In the genomic region with DNA sequence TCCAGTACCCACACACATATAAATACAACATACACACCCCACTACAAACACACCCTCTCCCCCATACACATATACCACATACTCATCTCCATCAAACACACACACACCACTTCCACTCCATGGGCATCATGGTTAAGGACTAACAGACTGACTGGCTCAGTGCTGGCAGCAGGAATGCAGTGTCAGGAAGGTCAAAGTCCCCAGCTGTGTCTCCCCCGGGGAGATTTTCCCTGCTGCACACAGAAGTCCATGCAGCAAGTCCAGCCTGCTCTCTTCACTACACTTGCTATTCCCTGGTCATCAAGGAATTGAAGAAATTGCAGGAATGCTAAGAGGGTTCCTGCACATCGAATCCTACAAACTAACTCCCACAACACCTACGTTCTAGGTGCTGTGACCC, we compare ENCODE assay signal across 29 mouse cellular contexts.
DNase-seq lines count a peak whose midpoint lies in the region; ATAC-seq lines count a peak whose summit lies in the region.
"Had no signal": no experiment of that assay in that cellular context is flagged by ENCODE, and none has a peak within 500 bp of the region (broad histone marks: within the 10 kb centered on the region; RNA-seq: fewer than 3 reads in every experiment).

No protein-coding gene starts in this region.

- ATAC-seq in liver, embryonic 16.5 days (ENCODE audit: low read depth) = 0 out of 2 replicates have a peak, but pooled peaks have one; percentile 19
- 0 out of 2 replicates have a peak, but pooled peaks have one; percentile 29 for ATAC-seq in kidney, embryonic 15.5 days (replicated peaks; ENCODE audit: low FRiP score)
- ATAC-seq: forebrain, embryonic 13.5 days; inflammation-experienced regulatory T-cells, adult 6 months; liver, postnatal 0 days; midbrain, embryonic 13.5 days had no signal

- H3K4me3 ChIP-seq in liver, embryonic 16.5 days (ENCODE audit: low read depth, low read length) = no peak overlapping the region
- no peak overlapping the region for H3K4me3 ChIP-seq in kidney, embryonic 15.5 days (replicated peaks)
- H3K4me3 ChIP-seq: embryonic facial prominence, embryonic 10.5 days; embryonic facial prominence, embryonic 15.5 days; forebrain, embryonic 13.5 days; heart, embryonic 13.5 days; hindbrain, embryonic 10.5 days; hindbrain, embryonic 15.5 days; limb, embryonic 10.5 days; limb, embryonic 15.5 days; midbrain, embryonic 13.5 days had no signal

- no peaks in the 10 kb centered on the region for H3K27me3 ChIP-seq in liver, embryonic 16.5 days (ENCODE audit: control insufficient read depth, insufficient read depth, low read depth, low read length)
- H3K27me3 ChIP-seq in kidney, embryonic 15.5 days = no peaks in the 10 kb centered on the region
- H3K27me3 ChIP-seq: embryonic facial prominence, embryonic 15.5 days; forebrain, embryonic 13.5 days; heart, embryonic 13.5 days; hindbrain, embryonic 15.5 days; limb, embryonic 15.5 days; midbrain, embryonic 13.5 days had no signal

- H3K4me2 ChIP-seq in liver, embryonic 16.5 days (ENCODE audit: low read depth, low read length) = no peak overlapping the region
- H3K4me2 ChIP-seq in kidney, embryonic 15.5 days = no peak overlapping the region
- H3K4me2 ChIP-seq: embryonic facial prominence, embryonic 15.5 days; forebrain, embryonic 13.5 days; heart, embryonic 13.5 days; hindbrain, embryonic 15.5 days; limb, embryonic 15.5 days; midbrain, embryonic 13.5 days had no signal

- no peak overlapping the region for H3K27ac ChIP-seq in liver, embryonic 16.5 days (ENCODE audit: low read length)
- no peak overlapping the region for H3K27ac ChIP-seq in kidney, embryonic 15.5 days
- H3K27ac ChIP-seq: embryonic facial prominence, embryonic 10.5 days; embryonic facial prominence, embryonic 15.5 days; forebrain, embryonic 13.5 days; heart, embryonic 13.5 days; hindbrain, embryonic 10.5 days; hindbrain, embryonic 15.5 days; limb, embryonic 10.5 days; limb, embryonic 15.5 days; midbrain, embryonic 13.5 days had no signal

- DNase-seq in liver = no peak
- DNase-seq in kidney, postnatal 25 days = peak; percentile 48 to 74
- DNase-seq in right cerebral cortex, postnatal 14 days = no peak
- DNase-seq in embryo, embryonic 9.5 days (ENCODE audit: extremely low spot score) = no peak
- DNase-seq in thymus, postnatal 25 days = no peak
- DNase-seq: adrenal gland, postnatal 25 days; B cell, adult 2 months; cerebellum, adult 18-20 months; cerebellum, postnatal 10 days; gastrocnemius, postnatal 25 days; heart, adult 18-20 months; heart, postnatal 10 days; liver, postnatal 0 days; lung, postnatal 36 days; retina, postnatal 1 day; spleen, adult 18-20 months; thymus, postnatal 14 days had no signal

- 55% methylated on average over 3 of the region's 3 CpGs for WGBS in liver, embryonic 16.5 days (ENCODE audit: insufficient replicate concordance)
- WGBS in kidney, embryonic 15.5 days = 53% methylated on average over 3 of the region's 3 CpGs

- H3K4me1 ChIP-seq in liver, embryonic 16.5 days (ENCODE audit: control insufficient read depth, low read depth, low read length) = peaks cover 3% of the 10 kb centered on the region
- no peaks in the 10 kb centered on the region for H3K4me1 ChIP-seq in kidney, embryonic 15.5 days
- H3K4me1 ChIP-seq: embryonic facial prominence, embryonic 15.5 days; heart, embryonic 13.5 days; hindbrain, embryonic 15.5 days; limb, embryonic 15.5 days; midbrain, embryonic 13.5 days had no signal

- no peaks in the 10 kb centered on the region for H3K36me3 ChIP-seq in liver, embryonic 16.5 days (ENCODE audit: control insufficient read depth, insufficient read depth)
- no peaks in the 10 kb centered on the region for H3K36me3 ChIP-seq in kidney, embryonic 15.5 days
- H3K36me3 ChIP-seq: embryonic facial prominence, embryonic 10.5 days; embryonic facial prominence, embryonic 15.5 days; heart, embryonic 13.5 days; hindbrain, embryonic 10.5 days; hindbrain, embryonic 15.5 days; limb, embryonic 10.5 days; limb, embryonic 15.5 days; midbrain, embryonic 13.5 days had no signal

- H3K9me3 ChIP-seq in liver, embryonic 16.5 days (replicated peaks; ENCODE audit: control insufficient read depth, low read length) = no peaks in the 10 kb centered on the region
- no peaks in the 10 kb centered on the region for H3K9me3 ChIP-seq in kidney, embryonic 15.5 days (replicated peaks)
- H3K9me3 ChIP-seq: embryonic facial prominence, embryonic 10.5 days; embryonic facial prominence, embryonic 15.5 days; forebrain, embryonic 13.5 days; heart, embryonic 13.5 days; hindbrain, embryonic 10.5 days; hindbrain, embryonic 15.5 days; limb, embryonic 10.5 days; limb, embryonic 15.5 days; midbrain, embryonic 13.5 days had no signal

- no peak overlapping the region for H3K9ac ChIP-seq in liver, embryonic 16.5 days (ENCODE audit: low read depth, low read length)
- no peak overlapping the region for H3K9ac ChIP-seq in kidney, embryonic 15.5 days
- H3K9ac ChIP-seq: embryonic facial prominence, embryonic 15.5 days; forebrain, embryonic 13.5 days; heart, embryonic 13.5 days; hindbrain, embryonic 15.5 days; limb, embryonic 15.5 days; liver, postnatal 0 days; midbrain, embryonic 13.5 days had no signal

Comparison
In these comparisons a context has a peak if more than half of its experiments do, and no peak if none do; other contexts are left out.
1. DNase-seq: peak in kidney, postnatal 25 days (2 of 2); none in liver (single experiment), right cerebral cortex, postnatal 14 days (single experiment), embryo, embryonic 9.5 days (single experiment) and thymus, postnatal 25 days (single experiment).